Mouse (Mus musculus) midbrain, embryonic 16.5 days (tissue): ENCODE data around the gene Foxf2. TPM values are rescaled to one million over a fixed set of nuclear protein-coding genes. Genes with fewer than 3 reads are reported as not detected.
A peak's percentile ranks its signal among the peaks of the same experiment; 100 is the strongest.

Source experiments
- ATAC-seq: fragments of 200-750 bp; cut with Nextera tagmentation; 2 replicates; pipeline ENCODE4 v1.8.0; 2017; ENCODE audit warnings: moderate TSS enrichment
- H3K27ac ChIP-seq: fragments of 300-500 bp; sonication (generic); 2 replicates; pipeline ENCODE4 v1.5.1; 2014; ENCODE audit warnings: mild to moderate bottlenecking, low read length, mixed read lengths
- H3K27me3 ChIP-seq: fragments of 300-500 bp; sonication (generic); 2 replicates; pipeline ENCODE4 v1.6.1; 2014; ENCODE audit warnings: low read depth, low read length, mixed read lengths; ENCODE audit not compliant: control insufficient read depth, insufficient read depth
- H3K36me3 ChIP-seq: fragments of 300-500 bp; sonication (generic); 2 replicates; pipeline ENCODE4 v1.6.1; 2014; ENCODE audit warnings: mild to moderate bottlenecking, low read length, moderate library complexity, mixed read lengths; ENCODE audit not compliant: control insufficient read depth, insufficient read depth
- H3K4me1 ChIP-seq: fragments of 300-500 bp; sonication (generic); 2 replicates; pipeline ENCODE4 v1.6.1; 2014; ENCODE audit warnings: mild to moderate bottlenecking, low read length, mixed read lengths; ENCODE audit not compliant: control insufficient read depth, insufficient read depth
- H3K4me2 ChIP-seq: fragments of 300-500 bp; sonication (generic); 2 replicates; pipeline ENCODE4 v1.6.1; 2014; ENCODE audit warnings: mild to moderate bottlenecking, low read length, mixed read lengths
- H3K4me3 ChIP-seq: fragments of 300-500 bp; sonication (generic); 2 replicates; pipeline ENCODE4 v1.5.1; 2014; ENCODE audit warnings: low read depth, mild to moderate bottlenecking, low read length, moderate library complexity, mixed read lengths
- H3K9ac ChIP-seq: fragments of 300-500 bp; sonication (generic); 2 replicates; pipeline ENCODE4 v1.6.1; 2014; ENCODE audit warnings: low read depth, low read length, mixed read lengths
- H3K9me3 ChIP-seq: fragments of 300-500 bp; sonication (generic); replicated peaks from 2 replicates; pipeline ENCODE4 v1.6.1; 2014; ENCODE audit warnings: mild to moderate bottlenecking, low read length, mixed read lengths; ENCODE audit not compliant: control insufficient read depth, poor library complexity, severe bottlenecking
- WGBS: fragments of 180-500 bp; shearing (Covaris S2); extraction: QIAGEN DNeasy Blood & Tissue Kit; methylation state at CpG from one replicate; pipeline ENCODE4 v1.1.7; 2014; 5-methylcytosine and 5-hydroxymethylcytosine counted together
- microRNA-seq: library from miRNA; unstranded; fragments of <30 nt; microRNA quantifications from one replicate; pipeline ENCODE4, GENCODE M21; 2017
- polyA plus RNA-seq: library from polyadenylated mRNA; unstranded; fragments of >200 nt; fragmentation: Nextera tagmentation; extraction: Ambion mirVana; gene quantifications from 2 replicates; pipeline ENCODE4 v1.2.1, GENCODE M21; 2015

Foxf2 gene
- polyA plus RNA-seq, 1 experiment from 2014 or later = 4.1 TPM

GRCm38 (mm10) chr13:31656249-31656648 lies 30.6 kb downstream of the Foxf2 start:
- H3K4me3 ChIP-seq = no peak overlapping the region
- no peak overlapping the region for H3K27ac ChIP-seq
- WGBS = 57% methylated on average over 4 of the region's 4 CpGs
- no peak for ATAC-seq
- H3K9ac ChIP-seq = no peak overlapping the region
- H3K4me1 ChIP-seq = no peaks in the 10 kb centered on the region
- H3K27me3 ChIP-seq = no peaks in the 10 kb centered on the region
- H3K9me3 ChIP-seq = no peaks in the 10 kb centered on the region
- no peaks in the 10 kb centered on the region for H3K36me3 ChIP-seq
- H3K4me2 ChIP-seq = no peak overlapping the region

- Histone ChIP-seq H3K4me3 (no peak overlapping the region), H3K27me3 (no peaks in the 10 kb centered on the region), H3K9me3 (no peaks in the 10 kb centered on the region), H3K4me2 (no peak overlapping the region), H3K9ac (no peak overlapping the region), H3K4me1 (no peaks in the 10 kb centered on the region), H3K27ac (no peak overlapping the region), H3K36me3 (no peaks in the 10 kb centered on the region)
- ATAC-seq = no peak
- 85% methylated on average over 4 of the region's 4 CpGs for WGBS
Observed at GRCm38 (mm10) chr13:31658212-31658611, 32.6 kb downstream of the Foxf2 start.

GRCm38 (mm10) chr13:31658963-31659362 lies 33.3 kb downstream of the Foxf2 start:
- Histone ChIP-seq H3K9me3 (no peaks in the 10 kb centered on the region), H3K9ac (no peak overlapping the region), H3K4me2 (no peak overlapping the region), H3K4me3 (no peak overlapping the region), H3K4me1 (no peaks in the 10 kb centered on the region), H3K27ac (no peak overlapping the region), H3K36me3 (no peaks in the 10 kb centered on the region), H3K27me3 (no peaks in the 10 kb centered on the region)
- ATAC-seq = peak; percentile 62
- 7% methylated on average over 3 of the region's 3 CpGs for WGBS

GRCm38 (mm10) chr13:31661211-31661610 lies 35.6 kb downstream of the Foxf2 start:
- H3K4me2 ChIP-seq = no peak overlapping the region
- H3K36me3 ChIP-seq = no peaks in the 10 kb centered on the region
- WGBS = 45% methylated on average over 6 of the region's 6 CpGs
- H3K27ac ChIP-seq = no peak overlapping the region
- H3K4me3 ChIP-seq = no peak overlapping the region
- H3K9ac ChIP-seq = no peak overlapping the region
- ATAC-seq = no peak
- H3K4me1 ChIP-seq = no peaks in the 10 kb centered on the region
- H3K27me3 ChIP-seq = no peaks in the 10 kb centered on the region
- H3K9me3 ChIP-seq = no peaks in the 10 kb centered on the region

- Histone ChIP-seq H3K4me1 (no peaks in the 10 kb centered on the region), H3K4me3 (no peak overlapping the region), H3K9me3 (no peaks in the 10 kb centered on the region), H3K27ac (no peak overlapping the region), H3K9ac (no peak overlapping the region), H3K4me2 (no peak overlapping the region), H3K36me3 (no peaks in the 10 kb centered on the region), H3K27me3 (no peaks in the 10 kb centered on the region)
- no peak for ATAC-seq
- WGBS = 42% methylated on average over 6 of the region's 6 CpGs
Observed at GRCm38 (mm10) chr13:31665376-31665775, 39.8 kb downstream of the Foxf2 start.

- Histone ChIP-seq H3K9ac (no peak overlapping the region), H3K4me3 (no peak overlapping the region), H3K9me3 (no peaks in the 10 kb centered on the region), H3K4me2 (no peak overlapping the region), H3K4me1 (no peaks in the 10 kb centered on the region), H3K27ac (no peak overlapping the region), H3K36me3 (no peaks in the 10 kb centered on the region), H3K27me3 (no peaks in the 10 kb centered on the region)
- no peak for ATAC-seq
- WGBS = 84% methylated on average over 6 of the region's 6 CpGs
Observed at GRCm38 (mm10) chr13:31667919-31668524, 42.4 kb downstream of the Foxf2 start.

GRCm38 (mm10) chr13:31672093-31672492 lies 46.5 kb downstream of the Foxf2 start:
- Histone ChIP-seq H3K4me2 (no peak overlapping the region), H3K4me1 (no peaks in the 10 kb centered on the region), H3K9ac (no peak overlapping the region), H3K36me3 (no peaks in the 10 kb centered on the region), H3K4me3 (no peak overlapping the region), H3K27me3 (no peaks in the 10 kb centered on the region), H3K27ac (no peak overlapping the region), H3K9me3 (no peaks in the 10 kb centered on the region)
- peak; percentile 91 for ATAC-seq
- WGBS = 78% methylated on average over 3 of the region's 3 CpGs

Small RNA genes within 50 kb of the gene (microRNA-seq; reads per million reads assigned to microRNA genes)
- not detected for gene Gm27516

Other genes starting within 250 kb of the Foxf2 start
- 1.3 and 1.6 TPM in 2 replicates for gene Foxq1, start 69.7 kb upstream of the Foxf2 start, polyA plus RNA-seq
- not detected in 2 replicates for gene A530084C06Rik, start 66.5 kb upstream of the Foxf2 start, polyA plus RNA-seq
- gene Foxc1, start 180.8 kb downstream of the Foxf2 start, polyA plus RNA-seq = 0.44 and 0.81 TPM in 2 replicates